Mouse (Mus musculus) heart, adult 2 months (tissue): ENCODE results near the gene Crabp2.

Experiments
- CTCF ChIP-seq: fragments of 200-600 bp; IDR thresholded peaks from 2 replicates; pipeline ENCODE4 v1.8.1; 2022; ENCODE audit warnings: antibody characterized with exemption, mild to moderate bottlenecking, moderate library complexity
- EP300 ChIP-seq: fragments of 200-500 bp; IDR thresholded peaks from 2 replicates; pipeline ENCODE4 v1.6.1; 2011; ENCODE audit warnings: low read depth, low read length, control low read depth; ENCODE audit not compliant: insufficient read depth

- no peak for TF ChIP-seq CTCF
- no peak for TF ChIP-seq EP300
These were observed 14.4 kb upstream of the Crabp2 start for GRCm38 (mm10) chr3:87934026-87934425.
